Mouse (Mus musculus) embryo, embryonic 9.5 days (tissue): ENCODE data around the gene Npr1.
A peak's percentile ranks its signal among the peaks of the same experiment; 100 is the strongest.

ENCODE experiments used
- DNase-seq: peaks from one replicate; pipeline ENCODE4 v3.0.0-alpha.2; 2017; ENCODE audit errors: extremely low spot score

Npr1 gene

DNA sequence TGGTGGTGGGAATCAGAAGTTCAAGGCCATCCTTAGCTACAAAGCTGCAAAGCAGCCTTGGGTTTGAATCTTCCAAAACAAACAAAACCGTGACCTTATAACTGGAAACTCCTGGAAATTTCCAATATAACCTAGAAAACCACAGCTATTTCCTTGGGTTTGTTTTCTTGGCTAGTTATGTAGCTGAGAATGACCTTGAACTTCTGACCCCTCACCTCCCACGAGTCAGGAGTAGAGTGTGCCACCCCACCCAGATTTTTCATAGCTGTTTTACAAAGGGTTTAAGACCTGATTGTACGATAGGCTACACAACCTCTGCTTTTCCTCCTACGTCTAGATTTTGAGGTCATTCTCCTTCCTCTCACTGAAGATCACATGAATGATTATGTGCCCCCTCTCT lies 28.5 kb downstream of the Npr1 start:
- no peak for DNase-seq

- DNase-seq: no peak
These were observed 31.5 kb downstream of the Npr1 start for GRCm38 (mm10) chr3:90434073-90434730.

DNA sequence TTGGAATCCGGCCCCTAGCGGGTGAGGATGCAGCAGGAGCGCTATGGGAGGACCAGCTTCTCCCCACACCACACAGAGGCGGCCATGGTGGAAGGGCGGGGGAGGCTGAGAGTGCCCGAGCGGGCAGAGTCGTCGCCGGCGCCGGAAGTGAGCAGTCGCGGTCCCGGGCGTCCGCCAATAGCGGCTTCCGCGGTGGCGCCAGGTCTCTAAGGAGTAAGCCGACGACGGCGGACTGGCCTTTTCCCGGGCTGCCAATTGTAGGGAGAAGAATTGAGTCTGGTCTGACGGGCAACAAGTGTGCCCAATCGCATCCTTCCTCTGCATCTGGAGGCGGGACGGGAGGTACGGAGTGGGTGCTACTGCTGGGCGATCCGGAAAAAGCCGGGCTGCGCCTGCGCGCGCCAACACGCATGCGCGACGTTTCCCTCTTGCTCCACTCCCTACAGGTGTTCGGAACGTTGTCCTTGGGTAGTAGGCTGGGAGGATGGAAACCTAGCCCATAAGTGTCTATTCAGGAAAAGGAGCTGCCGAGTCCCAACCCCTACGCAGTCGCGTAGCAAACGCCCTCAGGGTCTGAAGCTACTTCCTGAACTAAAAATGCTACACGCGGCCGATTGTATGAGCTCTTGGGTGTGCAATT lies 32.2 kb downstream of the Npr1 start, which contains the start of gene Ints3:
Gene Ints3 (minus strand): TSS at position 242 of the 640 bp plus-strand sequence.
- DNase-seq: peak; percentile 97

DNA sequence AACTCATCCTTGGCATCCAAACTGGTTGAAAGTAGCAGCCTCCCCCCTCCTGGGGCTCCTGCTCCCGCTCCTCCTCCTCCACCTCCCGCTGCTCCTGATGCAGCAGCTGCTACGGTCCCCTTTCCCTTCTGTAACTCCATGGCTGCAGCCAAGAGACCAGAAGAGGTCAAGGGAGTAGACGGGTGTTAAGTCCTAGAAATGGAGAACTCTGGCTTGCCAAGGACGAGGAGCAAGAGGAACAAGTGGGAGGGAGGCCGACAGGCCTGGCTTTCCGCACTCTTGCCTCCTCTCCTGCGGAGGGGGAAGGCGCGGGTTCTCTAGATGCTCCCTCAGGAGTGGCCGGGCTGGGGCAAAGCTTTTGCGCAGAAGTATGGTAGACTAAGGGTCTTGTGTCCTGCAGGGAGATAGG lies 32.9 kb downstream of the Npr1 start:
- peak; percentile 47 for DNase-seq

- no peak for DNase-seq
These were observed 33.3 kb downstream of the Npr1 start for GRCm38 (mm10) chr3:90432348-90432747.

DNA sequence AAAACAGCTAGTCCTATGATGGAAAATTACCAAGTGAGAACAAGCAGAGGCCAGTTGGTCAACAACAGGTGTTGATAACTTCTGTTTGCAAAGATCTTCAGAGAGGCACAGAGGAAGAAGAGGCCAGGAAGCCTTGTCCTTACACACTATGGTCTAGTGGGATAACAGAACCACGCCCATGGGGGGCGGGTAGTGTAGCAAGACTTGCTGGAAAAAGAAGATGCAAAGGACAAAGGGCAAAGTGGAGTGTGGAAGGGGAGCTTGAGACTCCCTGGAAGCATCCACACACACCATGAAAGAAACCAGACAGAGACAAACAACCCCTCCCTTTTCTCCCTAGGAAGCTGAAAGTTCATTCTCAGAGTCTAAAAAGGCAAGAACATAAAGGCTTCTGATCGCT lies 36.1 kb downstream of the Npr1 start:
- DNase-seq: no peak

DNA sequence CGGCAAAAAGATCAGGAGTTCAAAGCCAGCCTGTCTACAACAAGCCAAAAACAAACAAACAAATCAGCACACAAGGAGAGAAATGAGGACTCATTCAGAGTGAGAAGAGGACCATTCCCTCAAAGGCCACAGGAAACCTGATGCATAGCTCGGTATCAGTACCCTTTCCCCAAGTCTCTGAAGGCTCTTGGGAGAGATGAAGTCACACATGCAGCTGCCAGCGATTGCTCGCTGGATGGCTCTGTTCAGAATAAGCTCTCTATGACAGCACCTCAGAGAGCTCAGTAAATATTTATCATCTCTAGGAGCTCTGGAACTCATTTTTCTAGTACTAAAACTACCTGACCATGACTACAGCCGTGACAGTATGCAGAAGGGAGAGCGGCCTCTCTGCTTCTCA lies 37.5 kb downstream of the Npr1 start:
- no peak for DNase-seq

GRCm38 (mm10) chr3:90427574-90427973 lies 38.1 kb downstream of the Npr1 start:
- DNase-seq: no peak

DNA sequence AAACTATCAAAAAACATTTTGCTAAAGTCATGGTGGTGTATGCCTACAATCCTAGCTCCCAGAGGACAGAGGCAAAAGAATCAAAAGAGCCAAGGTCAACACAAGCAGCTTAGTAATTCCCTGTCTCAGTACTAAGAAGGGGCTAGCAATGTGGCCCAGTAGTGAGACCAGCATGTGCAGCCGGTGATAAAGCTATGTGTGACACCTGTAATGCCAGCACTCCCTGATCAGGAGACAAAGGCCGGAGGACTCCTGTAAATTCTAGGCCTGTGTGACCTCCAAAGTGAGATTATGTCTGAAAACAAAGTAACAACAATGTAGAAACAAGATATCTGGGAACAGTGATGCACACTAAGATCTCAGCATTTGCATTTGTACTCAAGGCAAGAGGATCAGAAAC lies 40.2 kb downstream of the Npr1 start:
- DNase-seq: no peak

- no peak for DNase-seq
These were observed 42.1 kb downstream of the Npr1 start for GRCm38 (mm10) chr3:90423549-90423948.

GRCm38 (mm10) chr3:90420696-90421095 lies 45.0 kb downstream of the Npr1 start:
- no peak for DNase-seq

DNA sequence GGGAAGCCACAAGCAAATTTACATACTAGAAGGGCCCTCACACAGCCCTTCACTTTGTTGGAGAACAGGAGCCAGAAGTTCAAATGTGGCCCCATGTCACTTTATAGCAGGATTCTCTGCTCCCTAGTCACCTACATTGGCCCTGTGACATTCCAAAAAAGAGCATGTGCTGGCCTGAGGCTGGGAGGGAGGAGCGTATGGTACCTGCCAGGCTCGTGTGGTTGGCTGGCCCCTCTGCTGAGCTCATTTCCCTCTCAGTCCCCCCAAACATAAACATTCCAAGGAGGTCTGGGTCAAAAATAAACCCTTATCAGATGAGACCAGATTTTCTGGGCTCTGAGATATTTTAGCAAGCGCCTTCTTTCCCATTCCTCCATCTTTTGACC lies 52.7 kb downstream of the Npr1 start:
- DNase-seq: no peak

DNA sequence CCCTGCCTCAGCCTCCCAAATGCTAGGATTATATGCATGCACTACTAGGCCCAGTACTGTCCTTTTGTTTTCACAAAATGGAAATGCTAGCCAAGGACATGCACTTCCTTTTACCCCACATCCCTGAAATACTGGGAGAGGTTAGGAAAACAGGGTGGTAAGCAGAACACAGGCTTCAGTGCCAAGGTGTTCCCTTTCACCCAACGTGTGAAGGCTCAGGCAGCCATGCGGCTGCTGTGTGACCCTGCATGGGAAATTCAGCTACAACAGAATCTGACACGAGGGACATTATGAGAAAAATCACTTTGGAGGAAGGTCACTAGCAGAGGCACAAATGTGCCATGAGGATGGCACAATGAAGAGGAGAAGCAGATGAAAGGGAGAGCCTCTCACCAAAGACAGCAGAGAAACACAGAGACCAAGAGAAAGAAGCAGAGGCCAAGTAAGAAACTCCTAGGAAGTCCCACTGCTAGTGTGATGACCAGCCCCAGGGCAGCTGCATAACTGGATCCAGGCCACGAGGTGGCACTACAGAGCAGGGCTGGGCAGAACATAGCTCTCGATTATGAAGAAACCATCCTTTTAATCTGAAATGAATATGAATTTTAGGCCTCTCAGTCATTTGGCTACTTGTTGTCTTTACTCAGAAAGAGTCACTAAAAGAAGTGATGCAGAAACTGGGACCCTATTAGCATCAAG lies 53.2 kb downstream of the Npr1 start:
- DNase-seq: peak; percentile 54

DNA sequence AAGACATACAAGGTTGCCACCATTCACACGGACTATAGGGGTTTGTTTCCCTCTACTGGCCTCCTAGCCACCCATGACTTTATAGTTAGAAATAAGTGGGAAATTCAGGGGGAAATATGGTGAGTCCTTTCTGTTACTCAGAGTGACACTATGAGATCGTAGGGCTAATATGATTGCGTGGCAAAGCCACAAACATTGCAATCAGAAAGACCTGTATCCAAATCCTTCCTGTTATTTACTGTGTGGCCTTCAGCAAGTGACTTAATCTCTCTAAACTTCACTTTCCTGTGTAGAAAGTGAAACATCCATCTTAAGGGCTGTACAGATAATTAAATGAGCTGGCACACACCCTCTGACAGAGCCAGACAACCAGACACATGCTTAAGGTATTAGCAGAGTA lies 56.9 kb downstream of the Npr1 start:
- DNase-seq: no peak

- DNase-seq: no peak
These were observed 59.3 kb downstream of the Npr1 start for GRCm38 (mm10) chr3:90406414-90406813.

DNA sequence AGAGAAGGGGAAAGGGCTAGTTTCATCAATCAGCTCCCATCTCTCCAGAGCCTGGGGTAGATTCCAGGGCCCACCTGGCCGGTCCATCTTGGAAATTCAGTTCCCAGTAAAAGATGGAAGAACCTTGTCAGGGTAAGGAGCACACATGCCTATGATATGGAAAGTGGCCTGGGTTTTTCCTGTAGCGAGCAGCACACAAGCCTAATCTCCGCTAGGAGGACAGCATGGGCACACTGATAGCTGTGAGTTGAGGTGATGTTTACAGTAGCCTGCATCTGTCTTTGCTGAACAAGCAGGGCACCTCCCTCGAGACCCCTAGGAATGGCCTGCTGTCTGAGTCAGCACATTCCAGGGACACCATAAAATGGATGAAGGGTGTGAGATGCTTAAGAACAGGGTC lies 61.1 kb downstream of the Npr1 start:
- no peak for DNase-seq

- no peak for DNase-seq
These were observed 61.5 kb downstream of the Npr1 start for GRCm38 (mm10) chr3:90404121-90404520.

DNA sequence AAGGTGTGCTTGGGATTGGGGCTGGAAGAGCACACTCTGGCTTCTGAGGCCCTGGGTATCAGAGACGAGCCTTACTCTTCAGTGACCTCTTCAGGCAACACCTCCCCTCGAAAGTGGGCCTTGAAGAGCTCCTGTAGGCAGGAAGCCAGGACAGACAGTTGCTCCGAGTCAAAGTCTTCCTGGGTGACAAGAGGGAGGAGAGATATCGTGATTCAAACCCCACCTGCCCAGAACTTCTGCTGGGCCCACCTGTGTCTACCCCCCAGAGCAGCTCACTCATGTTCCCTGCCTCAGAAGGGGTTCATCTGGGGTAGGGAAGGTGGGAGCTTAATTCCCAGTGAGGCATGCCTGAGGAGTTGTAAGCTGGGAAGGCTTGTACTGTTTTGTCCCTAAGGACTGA lies 64.7 kb downstream of the Npr1 start:
- DNase-seq: no peak
